Mouse (Mus musculus) leukemia stem cell, adult 10-12 weeks (primary cell): ENCODE results near the gene Cox16. TPM values are rescaled to one million over a fixed set of nuclear protein-coding genes. Genes with fewer than 3 reads are reported as not detected.

ENCODE experiments used
- polyA plus RNA-seq: library from polyadenylated mRNA; stranded (reverse); fragments of >175 nt; gene quantifications from 2 replicates; pipeline ENCODE4 v1.2.3, GENCODE M21; 2012; ENCODE audit warnings: low replicate concordance

Gene Cox16
- 0.53 and 40.0 TPM in 2 replicates for polyA plus RNA-seq

GRCm38 (mm10) chr12:81484727-81485191, at the start of gene Cox16:
Gene Cox16 (minus strand): TSS chr12:81485127.

GRCm38 (mm10) chr12:81532316-81533028, 47.5 kb upstream of the Cox16 start, which contains the start of the genes Gm20498 and Synj2bp:
Gene Gm20498 (minus strand): TSS chr12:81532905.
Gene Synj2bp (minus strand): TSS chr12:81532911.

GRCm38 (mm10) chr12:81421846-81422245, 63.1 kb downstream of the Cox16 start, which contains the start of gene Adam4:
Gene Adam4 (minus strand): TSS chr12:81421946.

GRCm38 (mm10) chr12:81379364-81379763, 105.6 kb downstream of the Cox16 start, which contains the start of gene Gm4787:
Gene Gm4787 (minus strand): TSS chr12:81379464.

DNA sequence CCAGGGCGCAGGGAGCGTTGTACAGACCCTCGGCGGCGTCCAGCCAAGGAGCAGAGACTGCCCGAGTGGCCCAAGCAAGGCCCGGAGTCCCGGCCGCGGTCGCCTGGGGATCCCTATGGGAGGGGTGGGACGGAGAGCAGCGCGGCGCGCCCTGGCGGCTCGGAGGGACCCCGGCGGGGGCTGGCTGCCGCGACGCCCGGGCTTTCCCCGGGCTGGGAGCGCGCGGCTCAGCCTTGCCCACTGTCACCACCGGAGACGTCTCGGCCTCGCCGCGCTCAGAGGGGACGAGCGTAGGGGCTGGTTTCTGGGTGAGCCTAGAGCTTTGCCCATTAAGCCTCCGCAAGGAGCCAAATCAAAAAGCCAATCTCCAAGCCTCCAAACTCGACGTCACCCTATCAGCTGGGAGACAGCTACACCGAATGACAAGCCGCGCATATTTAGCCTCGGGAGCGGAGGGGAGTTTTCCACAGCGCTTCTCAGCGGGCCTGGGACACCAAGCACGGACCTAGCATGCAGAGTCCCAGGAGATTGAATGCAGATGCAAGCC, 152.0 kb downstream of the Cox16 start, which contains the start of gene Slc8a3:
Gene Slc8a3, minus strand, starts transcription at position 306 of the 547 bp plus-strand sequence.

Other genes starting within 250 kb of the Cox16 start
- 0.07 TPM in 1 of 2 replicates, not detected in the other for gene Slc8a3, start 151.9 kb downstream of the Cox16 start, polyA plus RNA-seq
- gene Gm4787, start 105.7 kb downstream of the Cox16 start, polyA plus RNA-seq = not detected in 2 replicates
- gene Adam4, start 63.2 kb downstream of the Cox16 start, polyA plus RNA-seq = not detected in 2 replicates
- 1.0 and 32.4 TPM in 2 replicates for gene Gm20498, start 47.8 kb upstream of the Cox16 start, polyA plus RNA-seq
- gene Synj2bp, start 47.8 kb upstream of the Cox16 start, polyA plus RNA-seq = 1.6 and 2.5 TPM in 2 replicates
- not detected in 2 replicates for gene Adam21, start 83.3 kb upstream of the Cox16 start, polyA plus RNA-seq
- 3.8 TPM in 1 of 2 replicates, not detected in the other for gene Med6, start 109.9 kb upstream of the Cox16 start, polyA plus RNA-seq
- gene Ttc9, start 146.1 kb upstream of the Cox16 start, polyA plus RNA-seq = 0.14 TPM in 1 of 2 replicates, not detected in the other